Mouse (Mus musculus) G1E (cell line): ENCODE measurements at regions not wholly inside any gene's neighbourhood (a gene's known extent, or its start where the extent isn't known, plus 50 kb on each side); places are given as distances from the start of the nearest gene placed in this dataset.

Source experiments
- ATAC-seq: 2 replicates; pipeline ENCODE4 v1.8.0; 2016; ENCODE audit warnings: mild to moderate bottlenecking; ENCODE audit not compliant: insufficient number of reproducible peaks, poor library complexity, low FRiP score, severe bottlenecking; ENCODE audit errors: extremely low read depth
- DNase-seq: peaks from one replicate; pipeline ENCODE4 v3.0.0; 2012; ENCODE audit warnings: low spot score
- H3K27me3 ChIP-seq: 2 replicates; pipeline ENCODE4 v1.6.1; 2012; ENCODE audit warnings: mild to moderate bottlenecking, low read length, inconsistent platforms; ENCODE audit not compliant: insufficient read depth
- H3K36me3 ChIP-seq: replicated peaks from 2 replicates; pipeline ENCODE3; 2012; ENCODE audit warnings: mild to moderate bottlenecking, inconsistent platforms
- H3K4me1 ChIP-seq: 2 replicates; pipeline ENCODE4 v1.6.1; 2012; ENCODE audit warnings: low read depth, low read length, inconsistent platforms, mixed read lengths; ENCODE audit not compliant: insufficient read depth
- H3K4me3 ChIP-seq: 2 replicates; pipeline ENCODE4 v1.5.1; 2012; ENCODE audit warnings: low read depth, mild to moderate bottlenecking, inconsistent platforms, low read length, moderate library complexity, mixed read lengths
- H3K9me3 ChIP-seq: replicated peaks from 2 replicates; pipeline ENCODE4 v1.6.1; 2012; ENCODE audit warnings: inconsistent platforms
- CTCF ChIP-seq: IDR thresholded peaks from 2 replicates; pipeline ENCODE4 v1.5.1; 2012; ENCODE audit warnings: low read depth, low read length, inconsistent platforms, mixed read lengths
- GATA1 ChIP-seq: IDR thresholded peaks from 2 replicates; pipeline ENCODE4 v1.6.1; 2012; ENCODE audit warnings: borderline replicate concordance, low read length, inconsistent platforms, mixed read lengths
- GATA2 ChIP-seq: IDR thresholded peaks from 2 replicates; pipeline ENCODE4 v1.6.1; 2012; ENCODE audit warnings: low read depth, low read length, inconsistent platforms, borderline replicate concordance
- POLR2AphosphoS5 ChIP-seq: IDR thresholded peaks from 2 replicates; pipeline ENCODE4 v1.6.1; 2012; ENCODE audit warnings: low read depth, low read length, inconsistent platforms; ENCODE audit not compliant: insufficient replicate concordance
- TAL1 ChIP-seq: conservative IDR thresholded peaks from 2 replicates; pipeline ENCODE4 v1.6.1; 2012; ENCODE audit warnings: low read depth, low read length, inconsistent platforms, mixed read lengths

GRCm38 (mm10) chr13:28416887-28417286 is 159.6 kb downstream of the Gm11361 start:
- Histone ChIP-seq H3K4me1 (no peaks in the 10 kb centered on the region), H3K27me3 (no peaks in the 10 kb centered on the region), H3K9me3 (no peaks in the 10 kb centered on the region), H3K36me3 (no peaks in the 10 kb centered on the region), H3K4me3 (no peak overlapping the region)
- TF ChIP-seq GATA1 = no peak
- TF ChIP-seq CTCF = no peak
- no peak for TF ChIP-seq TAL1
- TF ChIP-seq GATA2 = no peak
- no peak for TF ChIP-seq POLR2AphosphoS5
- ATAC-seq = no peak
- no peak for DNase-seq

DNA sequence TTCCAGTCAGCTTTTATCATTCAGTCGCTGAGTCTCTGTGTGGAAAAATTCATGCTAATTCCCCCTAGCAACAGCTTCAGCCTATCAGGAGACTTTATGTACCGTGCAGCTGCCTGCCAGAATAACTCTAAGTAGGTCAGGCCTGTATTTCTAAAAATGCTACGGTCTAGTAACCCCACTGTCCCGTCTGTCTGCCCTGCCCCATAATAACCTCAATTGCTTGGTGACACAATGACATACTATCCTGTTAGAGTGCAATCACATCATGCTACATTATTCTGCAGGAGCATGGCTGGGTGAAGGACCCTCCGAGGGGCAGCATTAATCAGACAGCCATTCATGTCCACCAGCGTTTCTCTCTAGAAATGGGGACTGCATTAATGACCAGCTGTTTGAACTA is 158.9 kb downstream of the Gm11361 start:
- ATAC-seq (no peak), DNase-seq (no peak)
- no peaks in the 10 kb centered on the region for H3K9me3 ChIP-seq
- no peaks in the 10 kb centered on the region for H3K36me3 ChIP-seq
- H3K27me3 ChIP-seq = no peaks in the 10 kb centered on the region
- TF ChIP-seq POLR2AphosphoS5 (no peak), GATA2 (no peak), TAL1 (no peak), CTCF (no peak), GATA1 (no peak)
- no peaks in the 10 kb centered on the region for H3K4me1 ChIP-seq
- no peak overlapping the region for H3K4me3 ChIP-seq

- Histone ChIP-seq H3K9me3 (no peaks in the 10 kb centered on the region), H3K27me3 (no peaks in the 10 kb centered on the region), H3K4me1 (no peaks in the 10 kb centered on the region), H3K36me3 (no peaks in the 10 kb centered on the region), H3K4me3 (no peak overlapping the region)
- ATAC-seq = no peak
- TF ChIP-seq POLR2AphosphoS5 = no peak
- TF ChIP-seq GATA2 = no peak
- no peak for TF ChIP-seq TAL1
- no peak for TF ChIP-seq GATA1
- TF ChIP-seq CTCF = no peak
- no peak for DNase-seq
Observed at GRCm38 (mm10) chr13:28415769-28416168, 158.4 kb downstream of the Gm11361 start.

DNA sequence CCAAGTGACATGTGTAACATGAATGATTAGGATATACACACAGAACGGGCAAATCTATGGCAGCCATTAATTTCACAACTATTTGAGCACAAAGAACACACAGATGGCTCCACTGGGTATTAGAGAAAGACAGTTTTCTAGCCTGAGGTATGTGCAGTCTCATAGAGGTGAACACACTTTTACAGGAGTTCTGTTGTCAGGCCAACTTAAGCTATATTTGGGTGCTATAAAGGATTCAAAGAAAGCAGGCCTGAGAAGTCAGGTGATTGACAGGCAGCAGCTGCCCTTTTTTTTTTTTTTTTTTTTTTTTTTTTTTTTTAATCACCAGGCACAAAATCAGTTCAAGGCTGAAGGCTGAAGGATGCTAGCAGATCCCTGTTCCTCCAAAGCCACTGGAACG is 153.0 kb downstream of the Gm11361 start:
- Histone ChIP-seq H3K4me1 (no peaks in the 10 kb centered on the region), H3K36me3 (no peaks in the 10 kb centered on the region), H3K27me3 (no peaks in the 10 kb centered on the region), H3K9me3 (no peaks in the 10 kb centered on the region), H3K4me3 (no peak overlapping the region)
- no peak for TF ChIP-seq TAL1
- no peak for TF ChIP-seq GATA1
- no peak for TF ChIP-seq POLR2AphosphoS5
- no peak for TF ChIP-seq CTCF
- TF ChIP-seq GATA2 = no peak
- DNase-seq (no peak), ATAC-seq (no peak)

DNA sequence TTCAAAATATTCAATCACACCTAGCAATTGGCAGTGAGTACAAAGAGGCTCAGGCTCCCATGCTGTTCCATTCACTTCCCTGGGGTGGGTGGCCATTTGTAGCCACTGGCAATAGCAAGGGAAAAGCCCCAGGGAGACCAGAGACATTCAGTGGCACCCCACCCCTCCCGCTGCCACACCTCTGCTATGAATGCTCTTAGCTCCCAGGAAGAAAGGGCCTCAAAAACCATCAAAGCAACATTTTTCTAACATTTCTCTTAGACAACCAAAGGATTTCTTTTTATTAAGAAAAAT is 152.2 kb downstream of the Gm11361 start:
- Histone ChIP-seq H3K4me3 (no peak overlapping the region), H3K27me3 (no peaks in the 10 kb centered on the region), H3K36me3 (no peaks in the 10 kb centered on the region), H3K9me3 (no peaks in the 10 kb centered on the region), H3K4me1 (no peaks in the 10 kb centered on the region)
- TF ChIP-seq POLR2AphosphoS5 (no peak), GATA1 (no peak), GATA2 (no peak), CTCF (no peak), TAL1 (no peak)
- ATAC-seq (no peak), DNase-seq (no peak)

DNA sequence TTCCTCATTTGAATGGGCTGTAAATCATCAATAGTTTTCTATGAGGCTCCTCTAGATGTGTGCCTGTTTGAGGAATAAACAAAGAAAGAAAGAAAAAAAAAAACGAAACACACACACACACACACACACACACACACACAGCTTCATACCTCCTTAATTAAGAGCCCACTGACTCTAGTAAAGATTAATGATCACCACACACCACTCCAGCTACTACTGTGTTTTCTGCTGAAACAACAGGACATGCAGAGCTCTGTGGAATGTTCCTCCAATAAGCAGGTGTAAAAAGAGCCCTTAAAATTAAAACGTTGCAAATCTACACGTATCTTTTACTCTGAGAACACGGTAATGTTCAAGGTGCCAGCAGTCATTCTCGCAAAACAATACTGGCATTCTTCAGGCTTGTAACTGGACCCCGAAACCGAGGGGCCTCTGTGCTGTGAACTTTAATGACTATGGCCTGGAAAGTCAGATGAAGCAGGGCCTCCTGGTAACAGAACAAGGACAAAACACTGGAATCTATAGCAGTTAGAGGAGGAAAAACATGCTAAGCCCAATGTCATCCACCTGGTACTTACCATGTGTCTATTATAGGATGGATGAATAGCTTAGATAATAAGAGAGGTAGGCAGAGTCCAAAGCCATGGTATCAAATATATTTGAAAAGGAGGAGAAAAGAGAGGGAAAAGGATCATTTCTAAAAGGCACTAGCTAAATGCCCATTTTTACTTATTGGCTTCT is 151.7 kb downstream of the Gm11361 start:
- Histone ChIP-seq H3K9me3 (no peaks in the 10 kb centered on the region), H3K4me3 (no peak overlapping the region), H3K36me3 (no peaks in the 10 kb centered on the region), H3K27me3 (no peaks in the 10 kb centered on the region), H3K4me1 (no peaks in the 10 kb centered on the region)
- ATAC-seq (no peak), DNase-seq (no peak)
- no peak for TF ChIP-seq GATA1
- no peak for TF ChIP-seq GATA2
- TF ChIP-seq CTCF = no peak

GRCm38 (mm10) chr13:28400459-28400858 is 143.1 kb downstream of the Gm11361 start:
- H3K36me3 ChIP-seq = no peaks in the 10 kb centered on the region
- H3K27me3 ChIP-seq = no peaks in the 10 kb centered on the region
- no peaks in the 10 kb centered on the region for H3K4me1 ChIP-seq
- no peak for TF ChIP-seq CTCF
- no peak for TF ChIP-seq TAL1
- no peak for TF ChIP-seq POLR2AphosphoS5
- TF ChIP-seq GATA2 = no peak
- ATAC-seq (no peak), DNase-seq (no peak)
- H3K4me3 ChIP-seq = no peak overlapping the region
- no peaks in the 10 kb centered on the region for H3K9me3 ChIP-seq
